Mouse (Mus musculus) neural tube, embryonic 11.5 days (tissue): ENCODE measurements around the gene Pcsk2. TPM values are rescaled to one million over a fixed set of nuclear protein-coding genes. Genes with fewer than 3 reads are reported as not detected.

ENCODE experiments used
- ATAC-seq: fragments of 200-750 bp; cut with Nextera tagmentation; 2 replicates; pipeline ENCODE4 v1.8.0; 2017; ENCODE audit warnings: moderate number of reproducible peaks, mild to moderate bottlenecking, moderate TSS enrichment, moderate library complexity; ENCODE audit not compliant: insufficient read depth, low FRiP score, low TSS enrichment
- DNase-seq: peaks from one replicate; pipeline ENCODE4 v3.0.0-alpha.2; 2015; ENCODE audit warnings: low spot score
- H3K27ac ChIP-seq: fragments of 300-500 bp; sonication (generic); 2 replicates; pipeline ENCODE4 v1.5.1; 2014; ENCODE audit warnings: low read depth, mild to moderate bottlenecking, low read length
- H3K27me3 ChIP-seq: fragments of 300-500 bp; sonication (generic); 2 replicates; pipeline ENCODE4 v1.6.1; 2014; ENCODE audit warnings: mild to moderate bottlenecking, low read length, mixed read lengths; ENCODE audit not compliant: control insufficient read depth, insufficient read depth
- H3K36me3 ChIP-seq: fragments of 300-500 bp; sonication (generic); 2 replicates; pipeline ENCODE4 v1.6.1; 2014; ENCODE audit warnings: mild to moderate bottlenecking, low read length, moderate library complexity, mixed read lengths; ENCODE audit not compliant: control insufficient read depth, insufficient read depth
- H3K4me1 ChIP-seq: fragments of 300-500 bp; sonication (generic); 2 replicates; pipeline ENCODE4 v1.6.1; 2014; ENCODE audit warnings: low read length, mixed read lengths; ENCODE audit not compliant: control insufficient read depth, insufficient read depth
- H3K4me2 ChIP-seq: fragments of 300-500 bp; sonication (generic); 2 replicates; pipeline ENCODE4 v1.6.1; 2014; ENCODE audit warnings: low read depth, mild to moderate bottlenecking, moderate library complexity
- H3K4me3 ChIP-seq: fragments of 300-500 bp; sonication (generic); 2 replicates; pipeline ENCODE4 v1.5.1; 2014; ENCODE audit warnings: low read depth, low read length
- H3K9ac ChIP-seq: fragments of 300-500 bp; sonication (generic); 2 replicates; pipeline ENCODE4 v1.6.1; 2014; ENCODE audit warnings: mild to moderate bottlenecking, low read length
- H3K9me3 ChIP-seq: fragments of 300-500 bp; sonication (generic); 2 replicates; pipeline ENCODE4 v1.6.1; 2016; ENCODE audit warnings: low read length; ENCODE audit not compliant: control insufficient read depth
- WGBS: fragments of 180-500 bp; shearing (Covaris S2); extraction: QIAGEN DNeasy Blood & Tissue Kit; methylation state at CpG from one replicate; pipeline ENCODE4 v1.1.7; 2014; 5-methylcytosine and 5-hydroxymethylcytosine counted together
- polyA plus RNA-seq: library from polyadenylated mRNA; unstranded; fragments of >200 nt; fragmentation: Nextera tagmentation; extraction: Ambion mirVana; gene quantifications from 2 replicates; pipeline ENCODE4 v1.2.1, GENCODE M21; 2014

Gene Pcsk2
- polyA plus RNA-seq, 1 experiment from 2014 or later, result 7.5 TPM

GRCm38 (mm10) chr2:143862484-143863231 is 316.7 kb downstream of the Pcsk2 start, which contains the start of gene Bfsp1:
Bfsp1 (minus strand) TSS chr2:143863173.
- peak; percentile 76 for DNase-seq
- Histone ChIP-seq H3K27ac (peak within 1 kb of the TSS; percentile 46; the same call in 1 of the 2 replicates), H3K36me3 (no peaks in the 10 kb centered on the region), H3K9me3 (no peaks in the 10 kb centered on the region), H3K27me3 (no peaks in the 10 kb centered on the region), H3K4me2 (peak within 1 kb of the TSS; percentile 60), H3K4me3 (peak within 1 kb of the TSS; percentile 40), H3K9ac (peak within 1 kb of the TSS; percentile 88), H3K4me1 (no peaks in the 10 kb centered on the region)
- peak; percentile 82 for ATAC-seq
- WGBS, result 4% methylated on average over 82 of the region's 86 CpGs

- H3K9ac ChIP-seq, result no peak overlapping the region
- H3K4me3 ChIP-seq, result no peak overlapping the region
- H3K36me3 ChIP-seq, result no peaks in the 10 kb centered on the region
- H3K9me3 ChIP-seq, result no peaks in the 10 kb centered on the region
- no peaks in the 10 kb centered on the region for H3K4me1 ChIP-seq
- H3K27ac ChIP-seq, result no peak overlapping the region
- H3K27me3 ChIP-seq, result no peaks in the 10 kb centered on the region
- no peak for DNase-seq
- ATAC-seq, result no peak
- H3K4me2 ChIP-seq, result no peak overlapping the region
- 73% methylated on average over 8 of the region's 8 CpGs for WGBS
These were observed 318.6 kb downstream of the Pcsk2 start for GRCm38 (mm10) chr2:143864600-143864999.
